Mouse (Mus musculus) frontal cortex, postnatal 14 days (tissue): Measurements from ENCODE around the gene Gm14214.

Source experiments
- DNase-seq, 2 experiments: peaks; one replicate each; pipeline ENCODE4 v3.0.0; 2022; ENCODE audit warnings: low spot score in 2 of 2

The Gm14214 gene

GRCm38 (mm10) chr2:154769930-154770329 is at the start of gene Gm14214:
Gene Gm14214 (minus strand): TSS chr2:154770030.
- no peak for DNase-seq

- DNase-seq = no peak
Observed at GRCm38 (mm10) chr2:154818599-154818998, 48.8 kb upstream of the Gm14214 start.

- peak; percentile 13 to 26 for DNase-seq
Observed at GRCm38 (mm10) chr2:154817788-154818187, 48.0 kb upstream of the Gm14214 start.

- DNase-seq = no peak
Observed at GRCm38 (mm10) chr2:154817089-154817488, 47.3 kb upstream of the Gm14214 start.

- DNase-seq = no peak
Observed at GRCm38 (mm10) chr2:154813426-154813825, 43.6 kb upstream of the Gm14214 start.

- no peak for DNase-seq
Observed at GRCm38 (mm10) chr2:154810821-154811220, 41.0 kb upstream of the Gm14214 start.

GRCm38 (mm10) chr2:154809107-154809762 is 39.4 kb upstream of the Gm14214 start:
- DNase-seq = no peak

- no peak for DNase-seq
Observed at GRCm38 (mm10) chr2:154807689-154808088, 37.9 kb upstream of the Gm14214 start.

- DNase-seq = no peak
Observed at GRCm38 (mm10) chr2:154803845-154804244, 34.0 kb upstream of the Gm14214 start.

- no peak for DNase-seq
Observed at GRCm38 (mm10) chr2:154803372-154803771, 33.5 kb upstream of the Gm14214 start.

GRCm38 (mm10) chr2:154791661-154792642 is 22.1 kb upstream of the Gm14214 start:
- peak; percentile 40 to 51 for DNase-seq

GRCm38 (mm10) chr2:154790656-154791483 is 21.0 kb upstream of the Gm14214 start, which contains the start of the genes Raly and a:
Gene Raly (plus strand): TSS chr2:154791096.
Gene a (plus strand): TSS chr2:154791402.
- peak; percentile 91 to 92 for DNase-seq

- DNase-seq = no peak
Observed at GRCm38 (mm10) chr2:154789977-154790655, 20.3 kb upstream of the Gm14214 start.

- DNase-seq = no peak
Observed at GRCm38 (mm10) chr2:154789381-154789780, 19.6 kb upstream of the Gm14214 start.

GRCm38 (mm10) chr2:154786776-154787175 is 16.9 kb upstream of the Gm14214 start:
- no peak for DNase-seq

- no peak for DNase-seq
Observed at GRCm38 (mm10) chr2:154786187-154786586, 16.4 kb upstream of the Gm14214 start.

- DNase-seq = no peak
Observed at GRCm38 (mm10) chr2:154785284-154785683, 15.5 kb upstream of the Gm14214 start.

GRCm38 (mm10) chr2:154782856-154783650 is 13.2 kb upstream of the Gm14214 start:
- no peak for DNase-seq

- DNase-seq = no peak
Observed at GRCm38 (mm10) chr2:154782361-154782760, 12.5 kb upstream of the Gm14214 start.

GRCm38 (mm10) chr2:154779648-154780047 is 9.8 kb upstream of the Gm14214 start:
- DNase-seq = no peak
